ENCODE assay signal across 14 mouse cellular contexts in genomic region chr16:6907550-6907949, GRCm38 (mm10).
DNase-seq lines count a peak whose midpoint lies in the region; ATAC-seq and TF ChIP-seq lines count a peak whose summit lies in the region.
"Had no signal": no experiment of that assay in that cellular context is flagged by ENCODE, and none has a peak within 500 bp of the region (broad histone marks: within the 10 kb centered on the region; RNA-seq: fewer than 3 reads in every experiment).

No protein-coding gene starts in this region.

- no peak for TF ChIP-seq CTCF in thymus, adult 2 months (IDR thresholded peaks at IDR 0.05; ENCODE audit: borderline replicate concordance, control insufficient read depth, extremely low read depth, insufficient read depth, low read length, poor library complexity)

- DNase-seq in embryonic facial prominence, embryonic 14.5 days (ENCODE audit: low spot score) = peak; percentile 44
- DNase-seq in embryonic facial prominence, embryonic 10.5 days (ENCODE audit: low spot score) = no peak
- DNase-seq in left cerebral cortex, postnatal 14 days (ENCODE audit: low spot score in 2 of 2) = peak; percentile 6 to 23
- no peak for DNase-seq in left cerebral cortex, adult 18-20 months (ENCODE audit: low spot score in 2 of 2)
- peak; percentile 18 for DNase-seq in NIH3T3 (ENCODE audit: low read depth)
- DNase-seq in cerebellum, adult 9-11 months = peak; percentile 50
- no peak for DNase-seq in thymus, adult 2 months
- DNase-seq in heart, postnatal 10 days = no peak
- DNase-seq: adrenal gland, postnatal 25 days; heart, adult 11 months; thymus, adult 18-20 months had no signal

- H3K9ac ChIP-seq in embryonic facial prominence, embryonic 14.5 days (ENCODE audit: low read depth, low read length) = no peak overlapping the region
- H3K9ac ChIP-seq: embryonic facial prominence, embryonic 15.5 days had no signal

- no peak overlapping the region for H3K4me3 ChIP-seq in embryonic facial prominence, embryonic 14.5 days (ENCODE audit: low read depth, low read length)
- H3K4me3 ChIP-seq in embryonic facial prominence, embryonic 10.5 days = no peak overlapping the region
- no peak overlapping the region for H3K4me3 ChIP-seq in thymus, adult 2 months (ENCODE audit: control insufficient read depth, insufficient read depth, low read length)
- H3K4me3 ChIP-seq: embryonic facial prominence, embryonic 15.5 days had no signal

- no peak for TF ChIP-seq POLR2A in thymus, adult 2 months (IDR thresholded peaks at IDR 0.05; ENCODE audit: control insufficient read depth, extremely low read depth, insufficient read depth, low read length, poor library complexity)

- H3K36me3 ChIP-seq in embryonic facial prominence, embryonic 14.5 days (ENCODE audit: control insufficient read depth, insufficient read depth, low read length) = no peaks in the 10 kb centered on the region
- H3K36me3 ChIP-seq in embryonic facial prominence, embryonic 10.5 days (replicated peaks) = no peaks in the 10 kb centered on the region
- no peaks in the 10 kb centered on the region for H3K36me3 ChIP-seq in thymus, adult 2 months (ENCODE audit: control insufficient read depth, insufficient read depth, low read length)
- H3K36me3 ChIP-seq: embryonic facial prominence, embryonic 15.5 days had no signal

- ATAC-seq in embryonic facial prominence, embryonic 14.5 days (ENCODE audit: low read depth) = no peak
- ATAC-seq: inflammation-experienced regulatory T-cells, adult 6 months had no signal

- no peaks in the 10 kb centered on the region for H3K27me3 ChIP-seq in embryonic facial prominence, embryonic 14.5 days (replicated peaks; ENCODE audit: control insufficient read depth, insufficient read depth, low read length)
- no peaks in the 10 kb centered on the region for H3K27me3 ChIP-seq in embryonic facial prominence, embryonic 10.5 days (replicated peaks; ENCODE audit: low read depth, poor library complexity, severe bottlenecking)
- no peaks in the 10 kb centered on the region for H3K27me3 ChIP-seq in thymus, adult 2 months (ENCODE audit: control insufficient read depth, insufficient read depth, low read length)
- H3K27me3 ChIP-seq: embryonic facial prominence, embryonic 15.5 days had no signal

- intact Hi-C loops in left cerebral cortex, postnatal 14 days (cut with DNase I) = no loop called here
- intact Hi-C loops in heart, postnatal 10 days (cut with DNase I) = no loop called here

- WGBS in embryonic facial prominence, embryonic 14.5 days = 46% methylated on average over 6 of the region's 6 CpGs
- 79% methylated on average over 6 of the region's 6 CpGs for WGBS in embryonic facial prominence, embryonic 10.5 days
- 68% methylated on average over 6 of the region's 6 CpGs for WGBS in thymus, adult 2 months

- H3K4me2 ChIP-seq in embryonic facial prominence, embryonic 14.5 days (ENCODE audit: low read depth, low read length) = no peak overlapping the region
- H3K4me2 ChIP-seq: embryonic facial prominence, embryonic 15.5 days; liver, embryonic 11.5 days had no signal

- H3K4me1 ChIP-seq in embryonic facial prominence, embryonic 14.5 days (ENCODE audit: control insufficient read depth, insufficient read depth, low read length) = no peaks in the 10 kb centered on the region
- no peaks in the 10 kb centered on the region for H3K4me1 ChIP-seq in embryonic facial prominence, embryonic 10.5 days
- no peaks in the 10 kb centered on the region for H3K4me1 ChIP-seq in thymus, adult 2 months (replicated peaks; ENCODE audit: control insufficient read depth, insufficient read depth, low read length)
- H3K4me1 ChIP-seq: embryonic facial prominence, embryonic 15.5 days had no signal

- H3K9me3 ChIP-seq in embryonic facial prominence, embryonic 14.5 days (ENCODE audit: control insufficient read depth, low read length) = no peaks in the 10 kb centered on the region
- H3K9me3 ChIP-seq in embryonic facial prominence, embryonic 10.5 days = no peaks in the 10 kb centered on the region
- H3K9me3 ChIP-seq: embryonic facial prominence, embryonic 15.5 days had no signal

- no peak overlapping the region for H3K27ac ChIP-seq in embryonic facial prominence, embryonic 14.5 days (replicated peaks; ENCODE audit: low read depth, low read length)
- no peak overlapping the region for H3K27ac ChIP-seq in embryonic facial prominence, embryonic 10.5 days (replicated peaks)
- H3K27ac ChIP-seq in thymus, adult 2 months (ENCODE audit: control insufficient read depth, insufficient read depth, low read length) = no peak overlapping the region
- H3K27ac ChIP-seq: embryonic facial prominence, embryonic 15.5 days had no signal

Comparison
In these comparisons a context has a peak if more than half of its experiments do, and no peak if none do; other contexts are left out.
1. DNase-seq: peak in embryonic facial prominence, embryonic 14.5 days (single experiment), left cerebral cortex, postnatal 14 days (2 of 2), NIH3T3 (single experiment) and cerebellum, adult 9-11 months (single experiment); none in embryonic facial prominence, embryonic 10.5 days (single experiment), left cerebral cortex, adult 18-20 months (0 of 2), thymus, adult 2 months (single experiment) and heart, postnatal 10 days (0 of 2).